Mouse (Mus musculus) heart, embryonic 14.5 days (tissue): ENCODE data around the gene Syne3. TPM values are rescaled to one million over a fixed set of nuclear protein-coding genes. Genes with fewer than 3 reads are reported as not detected.

Experiments used
- ATAC-seq: fragments of 200-750 bp; cut with Nextera tagmentation; 2 replicates; pipeline ENCODE4 v1.8.0; 2017; ENCODE audit warnings: low read depth, moderate TSS enrichment; ENCODE audit not compliant: insufficient number of reproducible peaks, insufficient read depth, low FRiP score
- H3K27ac ChIP-seq, 2 experiments: fragments of 200-500 bp in 1 of 2; fragments of 300-500 bp in 1 of 2; sonication (generic) in 1 of 2; replicated peaks in 1 of 2; 2 replicates each; pipeline ENCODE4 v1.5.1; 2012 to 2014; ENCODE audit warnings: low read depth in 2 of 2, low read length in 2 of 2, control low read depth in 1 of 2, mild to moderate bottlenecking in 1 of 2, mixed read lengths in 1 of 2; ENCODE audit not compliant: control insufficient read depth in 1 of 2, insufficient read depth in 1 of 2
- H3K27me3 ChIP-seq: fragments of 300-500 bp; sonication (generic); 2 replicates; pipeline ENCODE4 v1.6.1; 2014; ENCODE audit warnings: mild to moderate bottlenecking, low read length, control low read depth; ENCODE audit not compliant: control insufficient read depth, insufficient read depth
- H3K36me3 ChIP-seq: fragments of 300-500 bp; sonication (generic); 2 replicates; pipeline ENCODE4 v1.6.1; 2014; ENCODE audit warnings: mild to moderate bottlenecking, control low read depth, low read length, mixed read lengths; ENCODE audit not compliant: control insufficient read depth, insufficient read depth
- H3K4me1 ChIP-seq, 2 experiments: fragments of 200-500 bp in 1 of 2; fragments of 300-500 bp in 1 of 2; sonication (generic) in 1 of 2; 2 replicates each; pipeline ENCODE4 v1.6.1; 2012 to 2014; ENCODE audit warnings: low read length in 2 of 2, control low read depth in 1 of 2, mixed read lengths in 1 of 2; ENCODE audit not compliant: control insufficient read depth in 2 of 2, insufficient read depth in 2 of 2
- H3K4me2 ChIP-seq: fragments of 300-500 bp; sonication (generic); 2 replicates; pipeline ENCODE4 v1.6.1; 2014; ENCODE audit warnings: mild to moderate bottlenecking, low read length
- H3K4me3 ChIP-seq, 2 experiments: fragments of 200-500 bp in 1 of 2; fragments of 300-500 bp in 1 of 2; sonication (generic) in 1 of 2; 2 replicates each; pipeline ENCODE4 v1.5.1; 2012 to 2014; ENCODE audit warnings: low read length in 2 of 2, mild to moderate bottlenecking in 2 of 2, control low read depth in 1 of 2, low read depth in 1 of 2, moderate library complexity in 1 of 2; ENCODE audit not compliant: control insufficient read depth in 1 of 2, insufficient read depth in 1 of 2
- H3K9ac ChIP-seq: fragments of 300-500 bp; sonication (generic); 2 replicates; pipeline ENCODE4 v1.6.1; 2014; ENCODE audit warnings: mild to moderate bottlenecking, low read length
- H3K9me3 ChIP-seq: fragments of 300-500 bp; sonication (generic); 2 replicates; pipeline ENCODE4 v1.6.1; 2016; ENCODE audit warnings: low read length, control low read depth; ENCODE audit not compliant: control insufficient read depth
- WGBS: fragments of 180-500 bp; shearing (Covaris S2); extraction: QIAGEN DNeasy Blood & Tissue Kit; methylation state at CpG from one replicate; pipeline ENCODE4 v1.1.7; 2014; 5-methylcytosine and 5-hydroxymethylcytosine counted together
- polyA plus RNA-seq: library from polyadenylated mRNA; unstranded; fragments of >200 nt; fragmentation: Nextera tagmentation; extraction: Ambion mirVana; gene quantifications from 2 replicates; pipeline ENCODE4 v1.2.1, GENCODE M21; 2014

Syne3 gene
- polyA plus RNA-seq, 1 experiment from 2014 or later, result 0.93 TPM

DNA sequence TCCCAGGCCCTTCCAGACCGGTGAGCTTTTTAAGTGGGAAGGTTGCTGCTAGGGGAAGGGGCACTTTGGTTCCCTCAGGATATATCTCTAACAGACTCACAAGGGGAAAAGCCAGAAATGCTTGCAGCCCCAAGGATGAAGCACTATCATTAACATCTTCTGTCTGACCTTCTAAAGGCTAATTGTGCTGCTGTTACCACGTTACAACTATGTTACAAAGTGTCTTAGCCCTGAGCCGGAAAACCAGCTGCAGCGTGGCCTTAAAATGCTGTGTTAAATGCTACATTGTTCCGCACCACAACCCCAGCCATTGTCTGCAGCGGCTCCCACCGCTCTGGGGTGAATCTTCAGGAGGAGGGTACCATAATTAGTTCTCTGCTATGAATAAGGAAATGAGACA, 21.7 kb downstream of the Syne3 start:
- Histone ChIP-seq H3K36me3 (no peaks in the 10 kb centered on the region), H3K4me2 (no peak overlapping the region), H3K27me3 (no peaks in the 10 kb centered on the region), H3K4me3 (no peak overlapping the region), H3K9ac (no peak overlapping the region), H3K9me3 (0 out of 2 replicates have a peak, but pooled peaks cover 3% of the 10 kb centered on the region), H3K4me1 (0 out of 4 replicates have a peak, but pooled peaks cover 2 to 7% of the 10 kb centered on the region in 2 experiments), H3K27ac (no peak overlapping the region)
- WGBS, result 80% methylated on average over 7 of the region's 7 CpGs
- no peak for ATAC-seq

DNA sequence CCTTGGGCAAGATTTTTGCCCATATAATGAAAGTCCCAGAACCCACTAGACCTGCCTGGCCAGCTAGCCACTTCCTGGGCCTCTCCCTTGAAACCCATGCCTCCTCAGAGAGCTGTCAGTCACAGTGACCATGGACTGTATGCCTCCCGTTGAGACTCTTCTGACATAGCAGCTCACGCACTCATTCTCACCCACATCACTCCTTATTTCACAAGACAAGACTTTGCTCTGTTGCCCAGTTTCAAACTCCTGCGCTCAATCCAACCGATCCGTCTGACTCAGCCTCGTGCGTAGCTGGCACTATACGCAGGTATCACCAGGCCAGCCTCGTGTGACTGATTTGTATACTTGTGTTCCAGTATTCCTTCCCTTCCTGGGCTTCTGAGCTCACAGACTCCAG, 22.8 kb downstream of the Syne3 start:
- Histone ChIP-seq H3K27ac (no peak overlapping the region), H3K4me1 (0 out of 4 replicates have a peak, but pooled peaks cover 2 to 7% of the 10 kb centered on the region in 2 experiments), H3K36me3 (no peaks in the 10 kb centered on the region), H3K4me2 (no peak overlapping the region), H3K27me3 (no peaks in the 10 kb centered on the region), H3K9me3 (0 out of 2 replicates have a peak, but pooled peaks cover 3% of the 10 kb centered on the region), H3K4me3 (no peak overlapping the region), H3K9ac (no peak overlapping the region)
- ATAC-seq, result no peak
- whole genome bisulfite sequencing, result 89% methylated on average over 9 of the region's 9 CpGs

DNA sequence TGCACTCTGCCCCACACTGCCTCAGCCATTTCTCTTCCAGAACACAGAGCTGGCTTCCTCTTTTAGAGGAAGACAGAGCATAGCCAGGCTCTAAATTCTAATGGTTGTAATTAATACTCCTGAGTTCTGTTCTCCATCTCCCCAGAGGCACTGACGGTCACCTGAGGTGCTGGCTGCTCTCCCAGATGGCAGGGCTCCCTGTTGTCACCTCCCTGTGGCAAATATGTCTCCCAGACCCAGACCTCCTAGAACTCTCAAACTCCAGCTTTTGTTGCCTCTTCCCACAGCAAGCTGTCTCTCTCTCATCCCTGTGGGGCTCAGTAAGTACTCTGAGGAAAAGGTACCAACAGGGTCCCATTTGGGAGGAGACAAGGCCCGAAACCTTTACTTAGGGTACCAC, 23.6 kb downstream of the Syne3 start:
- H3K4me2 ChIP-seq, result no peak overlapping the region
- H3K9me3 ChIP-seq, result 0 out of 2 replicates have a peak, but pooled peaks cover 3% of the 10 kb centered on the region
- H3K4me3 ChIP-seq, result no peak overlapping the region
- WGBS, result 70% methylated on average over 2 of the region's 2 CpGs
- H3K4me1 ChIP-seq, result 0 out of 4 replicates have a peak, but pooled peaks cover 2 to 7% of the 10 kb centered on the region in 2 experiments
- H3K27ac ChIP-seq, result no peak overlapping the region
- H3K36me3 ChIP-seq, result no peaks in the 10 kb centered on the region
- H3K27me3 ChIP-seq, result no peaks in the 10 kb centered on the region
- ATAC-seq, result no peak
- no peak overlapping the region for H3K9ac ChIP-seq

DNA sequence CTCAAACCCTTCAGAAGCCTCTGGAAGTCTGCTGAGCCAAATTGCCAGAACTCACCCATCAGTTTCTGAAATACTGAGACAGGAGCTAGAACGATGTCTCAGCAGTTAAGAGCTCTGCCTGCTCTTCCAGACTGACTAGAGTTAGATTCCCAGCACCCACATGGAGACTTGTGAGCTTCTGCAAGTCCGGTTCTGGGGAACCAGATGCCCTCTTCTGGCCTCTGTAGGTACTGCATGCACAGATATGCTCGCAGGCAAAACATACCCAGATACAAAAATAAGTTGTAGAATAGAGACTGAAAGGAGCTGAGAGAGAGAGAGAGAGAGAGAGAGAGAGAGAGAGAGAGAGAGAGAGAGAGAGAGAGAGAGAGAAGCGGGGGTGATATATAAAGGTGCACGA, 24.5 kb downstream of the Syne3 start:
- WGBS, result 76% methylated on average over 5 of the region's 5 CpGs
- Histone ChIP-seq H3K27me3 (no peaks in the 10 kb centered on the region), H3K4me1 (0 out of 4 replicates have a peak, but pooled peaks cover 2 to 7% of the 10 kb centered on the region in 2 experiments), H3K4me3 (no peak overlapping the region), H3K4me2 (no peak overlapping the region), H3K27ac (no peak overlapping the region), H3K9me3 (0 out of 2 replicates have a peak, but pooled peaks cover 3% of the 10 kb centered on the region), H3K36me3 (no peaks in the 10 kb centered on the region), H3K9ac (no peak overlapping the region)
- ATAC-seq, result no peak

DNA sequence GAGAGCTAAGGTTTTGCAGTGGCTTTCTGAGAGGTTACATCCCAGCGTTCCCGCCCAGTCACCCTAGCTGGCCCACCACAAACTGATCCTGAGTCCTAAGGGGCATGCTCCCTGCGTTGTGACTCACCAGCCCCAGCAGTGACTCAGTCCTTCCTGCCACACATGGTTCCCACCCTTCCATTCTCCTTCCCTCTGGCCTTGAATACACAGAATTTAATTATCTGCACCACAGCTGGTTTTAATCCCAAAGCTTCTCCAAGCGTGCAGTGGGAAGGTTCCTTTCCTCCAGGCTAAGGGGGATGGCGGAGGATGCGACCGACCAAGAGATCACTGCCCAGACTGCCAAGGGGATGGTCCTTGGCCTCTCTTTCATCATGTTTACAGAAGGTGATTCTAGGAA, 26.1 kb downstream of the Syne3 start:
- ATAC-seq, result no peak
- no peaks in the 10 kb centered on the region for H3K27me3 ChIP-seq
- H3K4me3 ChIP-seq, result no peak overlapping the region
- no peak overlapping the region for H3K9ac ChIP-seq
- no peak overlapping the region for H3K27ac ChIP-seq
- H3K4me1 ChIP-seq, result peaks cover 13 to 15% of the 10 kb centered on the region in 2 experiments
- 0 out of 2 replicates have a peak, but pooled peaks cover 3% of the 10 kb centered on the region for H3K9me3 ChIP-seq
- 57% methylated on average over 7 of the region's 7 CpGs for WGBS
- H3K4me2 ChIP-seq, result no peak overlapping the region
- no peaks in the 10 kb centered on the region for H3K36me3 ChIP-seq

DNA sequence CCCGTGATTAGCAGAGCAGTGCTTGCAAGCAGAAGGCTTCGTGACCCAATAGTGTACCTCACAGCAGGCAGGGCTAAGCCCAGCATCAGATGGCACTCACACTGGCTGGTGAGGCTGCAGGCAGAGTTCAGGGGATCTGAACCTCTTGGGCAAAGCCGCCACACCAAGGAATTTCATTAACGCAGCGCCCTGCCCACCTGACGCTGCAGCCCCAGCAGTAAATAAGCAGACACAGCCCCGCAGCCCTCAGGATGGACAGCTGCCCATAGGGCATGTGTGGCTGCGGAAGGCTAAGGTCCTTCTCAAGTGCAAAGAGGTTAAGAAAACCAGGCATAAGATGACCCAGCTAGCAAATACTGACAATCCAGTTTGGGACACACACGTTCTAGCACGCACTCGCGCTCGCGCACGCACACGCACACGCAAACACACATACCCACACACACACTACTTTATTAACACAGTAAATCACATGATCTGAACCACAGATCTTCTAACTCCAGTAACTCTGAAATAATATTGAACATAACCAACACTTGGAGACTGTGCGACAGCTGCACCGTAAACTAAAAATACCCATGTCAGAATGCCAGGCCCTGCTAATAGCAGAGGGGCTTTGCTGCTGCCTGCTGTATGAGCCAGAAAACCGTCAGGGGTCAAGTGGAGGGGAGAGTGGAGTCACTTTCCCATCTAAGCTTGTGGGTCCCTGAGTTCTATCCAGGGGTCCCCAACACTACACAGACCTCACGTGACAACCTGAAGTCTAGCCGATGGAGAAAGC, 30.5 kb downstream of the Syne3 start:
- peaks cover 3% of the 10 kb centered on the region; the same call in 1 of the 2 replicates for H3K9me3 ChIP-seq
- peak overlapping the region; percentile 21; the same call in 1 of the 2 replicates for H3K9ac ChIP-seq
- peak overlapping the region; percentile 51 to 79 for H3K27ac ChIP-seq
- H3K27me3 ChIP-seq, result no peaks in the 10 kb centered on the region
- H3K4me1 ChIP-seq, result peaks cover 11 to 13% of the 10 kb centered on the region in 2 experiments
- no peak overlapping the region for H3K4me3 ChIP-seq
- H3K36me3 ChIP-seq, result no peaks in the 10 kb centered on the region
- WGBS, result 56% methylated on average over 22 of the region's 22 CpGs
- no peak for ATAC-seq
- H3K4me2 ChIP-seq, result peak overlapping the region; percentile 39

DNA sequence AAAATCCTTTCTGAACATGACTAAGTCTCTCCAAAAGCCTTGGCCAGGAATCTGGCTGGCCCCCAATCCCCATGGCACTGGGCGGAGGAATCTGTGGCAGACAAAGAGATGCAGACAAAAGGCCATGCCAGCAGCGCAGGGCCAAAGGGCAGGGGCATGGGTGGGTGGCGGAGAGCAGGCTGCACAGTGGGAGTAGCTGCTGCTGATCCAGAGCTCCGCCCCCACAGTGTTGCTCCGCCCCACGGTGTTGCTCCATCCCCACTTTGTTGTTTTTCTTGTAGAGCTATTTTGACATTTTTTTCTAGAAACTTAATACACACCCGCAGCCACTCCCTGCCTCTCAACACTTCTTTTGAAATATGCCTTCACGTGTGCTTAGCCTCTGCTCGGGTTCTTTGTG, 31.2 kb downstream of the Syne3 start:
- Histone ChIP-seq H3K4me2 (peak overlapping the region; percentile 39), H3K27me3 (no peaks in the 10 kb centered on the region), H3K9me3 (peaks cover 3% of the 10 kb centered on the region; the same call in 1 of the 2 replicates), H3K4me1 (peaks cover 11 to 13% of the 10 kb centered on the region in 2 experiments), H3K27ac (peak overlapping the region; percentile 51 to 79), H3K4me3 (no peak overlapping the region), H3K9ac (no peak overlapping the region), H3K36me3 (no peaks in the 10 kb centered on the region)
- 31% methylated on average over 9 of the region's 9 CpGs for WGBS
- 0 out of 2 replicates have a peak, but pooled peaks have one; percentile 28 for ATAC-seq
